ENCODE assay signal across 8 mouse cellular contexts in the genomic region with DNA sequence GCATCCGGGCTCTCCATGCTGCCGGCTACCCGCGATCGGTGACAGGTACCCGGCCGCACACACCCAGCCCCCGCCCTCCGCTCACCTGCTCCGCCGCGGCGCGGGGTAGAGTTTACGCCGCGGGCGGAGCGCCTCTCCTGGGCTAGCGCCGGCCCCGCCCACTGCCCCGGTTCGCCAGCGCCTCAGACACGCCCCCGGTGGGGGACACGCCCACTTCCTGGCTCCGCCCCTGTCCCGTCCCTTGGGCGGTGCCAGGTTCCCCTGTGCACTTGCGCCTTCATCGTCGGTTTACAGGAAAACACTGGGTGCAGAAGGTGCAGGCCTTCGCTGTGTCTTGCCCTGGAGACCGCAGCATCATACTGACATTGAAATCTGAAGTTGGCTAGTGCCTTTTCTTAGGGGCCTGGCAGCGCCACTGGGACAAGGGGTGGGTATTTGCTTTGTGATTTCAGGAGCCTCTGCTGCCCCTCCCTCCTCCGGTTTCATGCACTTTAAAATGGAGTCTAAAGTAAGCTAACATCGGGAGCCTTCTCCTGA. TPM values are rescaled to one million over a fixed set of nuclear protein-coding genes. Genes with fewer than 3 reads are reported as not detected.
DNase-seq lines count a peak whose midpoint lies in the region; ATAC-seq and TF ChIP-seq lines count a peak whose summit lies in the region.

No protein-coding gene starts in this region.

- no peaks in the 10 kb centered on the region for H3K27me3 ChIP-seq in G1E (ENCODE audit: insufficient read depth, low read length)
- no peaks in the 10 kb centered on the region for H3K27me3 ChIP-seq in forebrain, postnatal 0 days (ENCODE audit: insufficient read depth, low read length)
- H3K27me3 ChIP-seq in lung, embryonic 16.5 days (ENCODE audit: control insufficient read depth, insufficient read depth, low read depth, low read length) = no peaks in the 10 kb centered on the region

- H3K9ac ChIP-seq in forebrain, postnatal 0 days = peak overlapping the region; percentile 79
- peak overlapping the region; percentile 74 for H3K9ac ChIP-seq in lung, embryonic 16.5 days (ENCODE audit: low read length)

- peak; percentile 89 for DNase-seq in G1E (ENCODE audit: low spot score)
- DNase-seq in cerebellum, adult 18-20 months = peak; percentile 97 to 100
- DNase-seq in forebrain, postnatal 0 days = peak; percentile 96
- DNase-seq in layer of hippocampus, adult 9-10 months (ENCODE audit: low spot score) = peak; percentile 87
- peak; percentile 92 for DNase-seq in ovary, postnatal 10 days (ENCODE audit: low spot score)
- peak; percentile 96 to 100 for DNase-seq in thymus, postnatal 10 days (ENCODE audit: low spot score in 2 of 2)

- no peak for TF ChIP-seq CTCF in G1E (IDR thresholded peaks at IDR 0.05; ENCODE audit: low read depth, low read length)
- no peak for TF ChIP-seq CTCF in forebrain, postnatal 0 days (IDR thresholded peaks at IDR 0.05; ENCODE audit: low read depth)

- ATAC-seq in G1E (ENCODE audit: extremely low read depth, insufficient number of reproducible peaks, low FRiP score, poor library complexity, severe bottlenecking) = peak; percentile 66
- peak; percentile 96 for ATAC-seq in forebrain, postnatal 0 days
- ATAC-seq in hematopoietic stem cell, adult 5-6 weeks (replicated peaks in 1 of 2; ENCODE audit: insufficient read depth in 1 of 2, low FRiP score in 2 of 2, low TSS enrichment in 1 of 2, low read depth in 1 of 2, poor library complexity in 2 of 2, severe bottlenecking in 2 of 2) = peak; percentile 89 to 90
- ATAC-seq in lung, embryonic 16.5 days (ENCODE audit: low read depth) = peak; percentile 96

- H3K36me3 ChIP-seq in G1E (replicated peaks) = peaks cover 7% of the 10 kb centered on the region
- H3K36me3 ChIP-seq in forebrain, postnatal 0 days (ENCODE audit: insufficient read depth) = no peaks in the 10 kb centered on the region
- no peaks in the 10 kb centered on the region for H3K36me3 ChIP-seq in lung, embryonic 16.5 days (ENCODE audit: control insufficient read depth, insufficient read depth, low read length)

- 0% methylated on average over 37 of the region's 39 CpGs for WGBS in forebrain, postnatal 0 days
- under 1% methylated on average over 27 of the region's 39 CpGs for WGBS in lung, embryonic 16.5 days

- H3K4me1 ChIP-seq in G1E (ENCODE audit: insufficient read depth, low read depth, low read length) = peaks cover 80% of the 10 kb centered on the region
- peaks cover 15% of the 10 kb centered on the region; the same call in 1 of the 2 replicates for H3K4me1 ChIP-seq in forebrain, postnatal 0 days (ENCODE audit: insufficient read depth)
- peaks cover 13% of the 10 kb centered on the region; the same call in 1 of the 2 replicates for H3K4me1 ChIP-seq in lung, embryonic 16.5 days (replicated peaks; ENCODE audit: control insufficient read depth, insufficient read depth, low read length)

- peak overlapping the region; percentile 91 for H3K4me3 ChIP-seq in G1E (ENCODE audit: low read depth, low read length)
- H3K4me3 ChIP-seq in forebrain, postnatal 0 days (ENCODE audit: low read depth, low read length) = peak overlapping the region; percentile 63
- H3K4me3 ChIP-seq in lung, embryonic 16.5 days (ENCODE audit: low read length) = peak overlapping the region; percentile 66

- H3K4me2 ChIP-seq in forebrain, postnatal 0 days (ENCODE audit: low read depth) = peak overlapping the region; percentile 81
- H3K4me2 ChIP-seq in lung, embryonic 16.5 days (ENCODE audit: low read depth, low read length) = peak overlapping the region; percentile 65

- peaks cover 3% of the 10 kb centered on the region for H3K9me3 ChIP-seq in G1E (replicated peaks)
- H3K9me3 ChIP-seq in forebrain, postnatal 0 days (ENCODE audit: low read length) = no peaks in the 10 kb centered on the region
- H3K9me3 ChIP-seq in lung, embryonic 16.5 days (ENCODE audit: control insufficient read depth, low read length) = no peaks in the 10 kb centered on the region

- peak overlapping the region; percentile 82 for H3K27ac ChIP-seq in forebrain, postnatal 0 days (ENCODE audit: low read depth, low read length)
- H3K27ac ChIP-seq in lung, embryonic 16.5 days (ENCODE audit: low read length) = peak overlapping the region; percentile 65

RNA-seq across cellular contexts. Expression of gene Psen2, which starts 7.0 kb away (rescaled TPM):
- total RNA-seq in G1E (2014; fragmentation: Nextera tagmentation) = 19.4 and 24.1 TPM in 2 replicates
- 126 and 146 TPM in 2 replicates for total RNA-seq in G1E (2017)
- polyA plus RNA-seq in G1E (2012) = 15.8 and 20.2 TPM in 2 replicates
- 18.9 and 22.8 TPM in 2 replicates for total RNA-seq in forebrain, postnatal 0 days (2014; rRNA removed)
- 16.0 and 17.9 TPM in 2 replicates for polyA plus RNA-seq in forebrain, postnatal 0 days (2015; fragmentation: Nextera tagmentation; extraction: Ambion mirVana)
- 23.6 and 34.0 TPM in 2 replicates for total RNA-seq in hematopoietic stem cell, adult 5-6 weeks (2017)
- polyA plus RNA-seq in lung, embryonic 16.5 days (2015; fragmentation: Nextera tagmentation; extraction: Ambion mirVana) = 13.2 and 14.6 TPM in 2 replicates

RNA-seq across cellular contexts. Expression of gene Coq8a, which starts 56.8 kb away (rescaled TPM):
- total RNA-seq in G1E (2014; fragmentation: Nextera tagmentation) = 3.6 and 4.4 TPM in 2 replicates
- 4.0 and 4.3 TPM in 2 replicates for total RNA-seq in G1E (2017)
- polyA plus RNA-seq in G1E (2012) = 4.6 and 6.2 TPM in 2 replicates
- total RNA-seq in forebrain, postnatal 0 days (2014; rRNA removed) = 1.8 and 3.2 TPM in 2 replicates
- 7.1 and 7.3 TPM in 2 replicates for polyA plus RNA-seq in forebrain, postnatal 0 days (2015; fragmentation: Nextera tagmentation; extraction: Ambion mirVana)
- total RNA-seq in hematopoietic stem cell, adult 5-6 weeks (2017) = 32.1 and 34.0 TPM in 2 replicates
- 11.2 and 15.5 TPM in 2 replicates for polyA plus RNA-seq in lung, embryonic 16.5 days (2015; fragmentation: Nextera tagmentation; extraction: Ambion mirVana)

Comparison
In these comparisons a context has a peak if more than half of its experiments do, and no peak if none do; other contexts are left out.
1. Peak in every context shown above with its lines: DNase-seq, ATAC-seq, H3K4me3 ChIP-seq and H3K27ac ChIP-seq.